Mouse (Mus musculus) NIH3T3 (cell line): ENCODE results near the gene Cisd3.
"Not testable (repeated sequence)": the region's sequence is repeated elsewhere in the genome, so short reads cannot be mapped to it uniquely, and the experiment has no call there.

Experiments used
- DNase-seq: peaks from one replicate; pipeline ENCODE4 v3.0.0-alpha.2; 2012; ENCODE audit warnings: low read depth

Gene Cisd3

DNA sequence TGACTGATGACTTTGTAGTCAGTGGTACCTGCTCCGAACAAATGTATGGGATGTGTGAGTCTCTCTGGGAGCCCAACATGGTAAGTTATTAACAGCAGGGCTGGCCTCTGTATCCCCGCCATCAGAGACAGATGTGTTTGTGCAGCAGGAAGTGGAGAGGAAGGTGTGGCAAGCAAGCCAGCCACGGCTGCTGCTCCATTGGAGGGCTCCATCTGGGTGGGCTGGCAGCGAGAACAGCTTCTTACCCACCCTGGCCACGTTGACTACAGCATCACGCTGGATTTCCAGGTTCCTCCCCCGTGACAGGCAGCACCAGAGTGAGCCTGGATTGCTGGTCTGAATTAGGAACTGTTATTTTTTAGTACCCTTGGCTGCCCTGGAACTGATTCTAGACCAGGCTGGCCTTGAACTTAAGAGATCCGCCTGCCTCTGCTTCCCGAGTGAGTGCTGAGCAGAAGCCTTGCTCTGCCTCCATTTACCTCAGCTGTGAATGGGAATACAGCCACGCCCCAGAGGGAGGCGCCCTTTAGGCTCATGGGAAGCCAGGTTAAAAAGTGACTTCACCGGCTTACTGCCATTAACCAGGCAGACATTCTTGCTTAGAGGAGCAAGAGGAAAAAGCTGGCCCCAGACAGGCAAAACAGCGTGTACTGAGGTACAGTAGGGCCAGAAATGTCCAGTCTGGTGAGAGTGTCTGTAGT, 25.7 kb downstream of the Cisd3 start:
- no peak for DNase-seq

DNA sequence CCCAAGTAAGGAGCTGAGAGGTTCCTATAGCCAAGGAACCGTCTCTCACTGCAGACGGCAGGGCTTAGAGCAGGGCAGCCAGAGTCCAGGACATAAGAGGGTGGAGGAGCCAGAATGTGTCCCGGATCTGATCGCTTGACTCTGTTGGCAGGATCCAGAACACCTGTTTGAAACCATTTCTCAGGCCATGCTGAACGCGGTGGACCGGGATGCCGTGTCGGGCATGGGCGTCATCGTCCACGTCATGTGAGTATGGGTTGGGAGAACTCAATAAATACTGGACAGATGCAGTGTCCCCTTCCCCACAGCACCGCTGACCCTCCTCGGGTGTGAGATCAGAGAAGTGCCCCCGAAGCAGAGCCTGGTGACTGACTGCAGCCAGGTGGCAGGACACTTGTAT, 26.7 kb downstream of the Cisd3 start:
- no peak for DNase-seq

DNA sequence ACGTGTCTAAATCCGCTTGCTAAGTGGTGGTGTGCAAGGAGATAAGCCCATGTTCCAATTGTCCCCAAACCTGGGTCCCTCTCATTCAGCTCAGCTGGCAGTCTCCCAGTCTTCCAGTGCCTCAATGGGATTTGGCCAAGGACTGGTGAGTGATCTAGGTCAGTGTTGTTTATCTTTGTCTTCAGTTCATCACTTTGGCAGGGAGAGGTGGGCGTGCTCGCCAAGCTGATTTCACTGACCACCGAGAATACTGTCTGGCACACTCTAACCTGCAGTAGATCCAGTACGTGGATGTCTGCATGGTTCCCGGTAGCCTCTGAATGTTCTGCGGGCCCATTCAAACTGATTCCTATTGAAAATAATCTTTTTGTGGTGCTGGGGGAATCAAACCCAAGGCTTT, 28.3 kb downstream of the Cisd3 start:
- no peak for DNase-seq

DNA sequence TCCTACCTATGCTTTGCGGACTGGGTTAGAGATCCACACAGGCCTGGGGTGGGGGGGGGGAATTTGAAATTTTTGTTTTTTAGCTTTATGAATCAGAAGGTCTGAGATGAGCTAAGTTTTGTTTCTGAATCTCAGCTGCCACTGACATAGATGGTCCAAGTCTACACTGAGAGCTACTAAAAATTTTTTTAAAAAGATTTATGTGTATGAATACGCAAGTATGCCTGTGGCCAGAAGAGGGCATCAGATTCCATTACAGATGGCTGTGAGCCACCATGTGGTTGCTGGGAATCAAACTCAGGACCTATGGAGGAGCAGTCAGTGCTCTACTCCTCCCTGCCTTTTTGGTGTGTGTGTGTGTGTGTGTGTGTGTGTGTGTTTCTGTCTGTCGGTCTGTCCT, 28.7 kb downstream of the Cisd3 start:
- peak; percentile 35 for DNase-seq

DNA sequence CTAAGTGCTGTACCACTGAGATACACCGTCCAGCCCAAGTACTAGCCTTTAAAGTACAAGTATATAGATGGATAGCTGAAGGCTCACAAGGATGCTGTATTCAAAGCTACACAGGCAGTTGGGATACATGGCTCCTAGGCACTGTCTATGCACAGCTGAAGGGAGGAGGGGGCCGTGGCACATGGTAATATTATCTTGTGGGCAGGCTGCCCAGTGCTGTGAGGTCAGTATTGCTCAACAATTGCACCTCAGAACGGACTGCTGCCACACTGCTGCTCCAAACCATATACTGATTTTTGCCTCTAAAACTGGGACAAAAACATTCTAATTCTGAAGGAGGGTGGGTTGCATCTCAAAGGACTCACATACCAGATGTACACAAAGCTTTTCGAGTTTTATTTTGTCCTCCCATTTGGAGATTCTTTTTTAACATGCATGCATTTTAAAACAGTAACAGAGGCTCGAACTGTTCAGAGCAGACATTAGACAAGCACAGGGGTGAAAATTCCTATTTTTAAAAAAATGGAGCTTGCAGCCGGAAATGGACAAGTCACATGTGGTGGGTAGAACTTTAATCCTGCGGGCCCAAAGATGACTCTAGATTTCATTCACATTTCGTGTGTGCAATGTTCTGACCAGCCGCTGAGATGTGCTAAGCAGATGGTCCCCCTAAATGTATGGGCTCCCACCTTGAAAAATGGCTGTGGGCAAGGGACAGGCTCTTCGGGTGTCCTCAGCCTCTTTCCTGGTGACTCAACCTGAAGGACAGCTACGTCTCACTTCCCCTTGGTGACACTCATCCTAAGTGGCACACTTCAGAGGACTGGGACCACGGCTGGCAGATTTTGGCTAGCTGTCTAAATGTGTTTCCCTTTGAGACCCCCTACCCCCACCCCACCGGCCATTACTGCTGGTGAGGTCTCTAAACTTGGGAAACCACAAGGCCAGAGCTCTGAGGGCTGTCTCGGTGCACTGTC, 29.4 kb downstream of the Cisd3 start:
- peak; percentile 85 for DNase-seq

DNA sequence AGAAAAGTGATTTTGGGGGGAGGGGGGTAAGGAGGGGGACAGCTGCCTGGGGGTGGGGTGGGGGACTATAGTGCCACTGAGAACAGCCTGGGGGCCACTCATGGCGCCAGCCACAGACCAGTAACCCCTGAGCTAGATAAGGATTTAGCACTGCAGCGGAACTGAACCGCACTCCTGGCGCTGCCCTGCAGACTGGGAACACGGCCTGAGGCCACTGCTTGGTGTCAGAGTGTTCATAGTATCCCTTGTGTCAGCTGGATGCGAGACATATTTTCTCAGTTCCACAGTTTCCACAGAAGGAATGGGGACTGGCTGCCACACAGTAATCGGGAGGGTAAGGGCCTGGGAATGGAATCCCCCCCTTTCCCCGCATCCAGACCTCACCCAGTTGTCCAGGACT, 30.4 kb downstream of the Cisd3 start:
- no peak for DNase-seq

DNA sequence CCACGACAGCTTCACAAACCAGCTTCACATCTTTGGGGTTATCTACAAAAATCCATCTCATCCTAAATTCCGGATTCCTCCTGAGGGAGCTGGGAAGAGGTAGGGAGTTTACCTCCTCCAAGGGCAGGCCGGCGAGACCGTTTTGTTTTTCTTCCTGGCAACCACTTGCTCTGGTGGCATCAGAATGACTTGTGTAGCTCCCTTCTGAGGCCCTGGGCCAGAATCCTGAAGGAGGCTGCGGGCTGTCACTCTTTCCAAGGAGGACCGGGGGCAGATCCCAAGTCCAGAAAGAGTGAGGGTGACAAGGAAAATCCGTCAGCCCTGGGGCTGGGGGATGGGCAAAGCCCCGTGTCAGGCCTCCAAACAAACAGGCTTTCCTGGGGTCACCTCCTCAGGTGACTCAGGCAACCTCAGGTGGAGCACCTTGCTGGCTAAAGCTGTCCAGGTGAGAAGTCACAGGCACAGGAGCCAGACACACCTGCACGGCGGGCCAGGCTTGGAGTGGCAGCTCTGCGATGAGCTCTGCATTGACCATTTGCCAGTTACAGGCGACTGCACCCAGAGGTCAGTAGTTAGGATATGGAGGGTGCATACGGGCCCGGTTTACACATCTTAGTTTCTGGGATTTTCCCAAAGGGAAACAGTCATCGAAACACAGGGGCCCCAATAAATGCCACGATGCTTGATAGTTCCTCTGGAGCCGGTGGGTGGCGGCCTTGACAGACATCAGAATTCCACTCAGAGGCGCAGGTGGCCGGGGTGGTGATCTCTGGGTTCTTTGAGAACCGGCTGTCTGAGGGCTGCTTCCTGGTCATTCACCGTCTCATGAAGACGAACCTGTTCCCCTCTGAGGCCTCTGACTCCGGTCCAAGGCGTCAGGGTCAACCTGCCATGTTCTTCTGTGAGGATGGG, 32.0 kb downstream of the Cisd3 start:
- DNase-seq, result no peak

DNA sequence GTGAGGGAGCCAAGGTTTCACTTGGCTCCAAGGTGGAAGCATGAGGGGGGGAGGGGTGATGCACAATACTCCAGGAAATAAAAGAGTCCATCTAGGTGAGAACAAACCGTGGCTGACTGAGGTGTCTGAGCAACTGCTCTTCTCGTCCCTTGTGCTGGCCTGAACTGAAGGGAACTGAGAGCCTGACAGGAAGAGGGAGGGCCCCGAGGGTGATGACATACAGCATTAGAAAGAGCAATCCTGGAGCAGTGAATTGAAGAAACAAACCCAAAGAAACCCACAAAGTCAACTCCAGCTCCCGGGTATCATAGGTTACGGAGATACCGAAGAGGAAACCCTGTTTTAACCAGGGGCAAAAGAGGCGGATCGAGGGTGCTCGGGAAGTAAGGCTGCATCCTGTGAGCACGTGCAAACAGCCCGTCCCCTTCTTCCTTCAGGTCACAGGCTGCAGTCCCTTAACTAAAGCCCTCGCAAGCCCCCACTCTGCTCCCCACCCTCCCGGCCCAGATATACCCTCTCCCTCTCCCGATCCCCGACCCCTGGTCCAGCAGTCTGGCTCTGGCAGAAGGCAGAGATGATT, 32.7 kb downstream of the Cisd3 start:
- DNase-seq, result no peak

DNA sequence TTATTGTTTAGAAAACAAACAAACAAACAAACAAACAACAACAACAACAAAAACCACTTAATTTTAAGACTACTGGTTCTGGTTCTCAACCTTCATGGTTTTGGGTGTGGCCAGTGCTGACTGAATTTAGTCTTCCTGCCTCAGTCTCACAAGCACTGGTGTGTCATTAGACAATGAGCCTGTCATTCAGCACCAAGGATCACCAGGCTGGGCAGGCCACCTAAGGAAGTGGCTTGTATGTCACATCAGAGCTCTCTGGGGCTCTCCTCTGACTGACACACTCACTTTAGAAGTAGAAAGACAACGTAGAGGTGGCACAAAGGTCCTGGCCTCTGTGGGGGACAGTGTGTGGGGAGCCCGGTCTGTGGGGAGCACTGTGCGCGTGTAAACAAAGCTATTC, 33.4 kb downstream of the Cisd3 start:
- DNase-seq, result no peak

DNA sequence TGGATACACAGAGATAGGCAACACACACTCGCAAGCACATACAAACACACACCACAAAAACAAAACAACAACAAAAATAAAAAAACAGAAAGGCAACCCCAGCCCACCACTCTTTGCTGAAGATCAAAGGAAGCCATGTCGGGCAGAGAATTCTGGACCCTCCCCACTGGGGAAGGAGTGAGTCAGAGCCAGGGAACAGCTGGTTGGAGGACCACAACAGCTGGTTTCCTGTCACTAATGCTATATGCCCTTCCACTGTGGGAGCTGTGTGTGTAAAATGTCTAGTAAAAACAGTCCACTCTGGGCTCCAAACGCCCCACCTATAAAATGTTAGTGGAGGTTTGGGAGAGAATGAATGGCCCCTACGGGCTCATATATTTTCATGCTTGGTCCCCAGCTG, 35.7 kb downstream of the Cisd3 start:
- DNase-seq, result no peak

DNA sequence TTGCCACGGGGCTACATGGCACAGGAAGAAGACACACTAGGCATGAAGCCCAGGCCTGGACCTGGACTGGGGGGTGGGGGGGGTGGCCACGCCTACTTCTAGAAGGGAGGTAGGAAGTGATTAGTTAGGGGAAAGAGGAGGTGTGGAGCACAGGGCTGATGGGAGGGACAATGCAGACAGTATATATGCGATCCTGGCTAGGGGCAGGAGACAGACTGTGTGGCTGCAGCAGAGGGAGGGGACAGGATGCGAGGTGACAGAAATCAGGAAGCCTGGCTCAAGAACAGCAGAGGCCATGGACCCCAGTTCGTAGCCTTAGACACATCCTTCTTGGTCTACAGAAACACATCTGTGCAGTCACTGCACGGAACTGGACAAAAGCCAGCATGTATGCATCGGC, 38.1 kb downstream of the Cisd3 start:
- DNase-seq, result no peak

DNA sequence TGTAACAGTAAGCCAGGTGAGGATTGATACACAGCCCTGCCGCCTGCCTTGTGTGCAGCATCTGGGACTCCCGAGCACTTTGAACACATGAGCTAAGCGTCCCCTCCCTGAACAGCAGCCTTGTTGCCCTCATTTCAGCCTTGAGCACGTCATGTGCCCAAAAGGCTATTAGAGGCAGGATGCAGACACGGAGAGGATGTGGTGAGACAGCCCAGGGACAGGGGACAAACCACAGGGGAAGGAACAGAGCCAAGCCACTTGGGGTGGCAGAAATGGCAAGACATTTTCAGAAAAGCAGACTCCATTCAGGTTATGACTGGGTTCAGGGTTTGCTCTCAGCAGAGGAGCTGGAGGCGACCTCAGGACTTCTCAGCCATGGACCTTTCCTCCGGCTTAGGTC, 42.7 kb downstream of the Cisd3 start:
- DNase-seq, result no peak

DNA sequence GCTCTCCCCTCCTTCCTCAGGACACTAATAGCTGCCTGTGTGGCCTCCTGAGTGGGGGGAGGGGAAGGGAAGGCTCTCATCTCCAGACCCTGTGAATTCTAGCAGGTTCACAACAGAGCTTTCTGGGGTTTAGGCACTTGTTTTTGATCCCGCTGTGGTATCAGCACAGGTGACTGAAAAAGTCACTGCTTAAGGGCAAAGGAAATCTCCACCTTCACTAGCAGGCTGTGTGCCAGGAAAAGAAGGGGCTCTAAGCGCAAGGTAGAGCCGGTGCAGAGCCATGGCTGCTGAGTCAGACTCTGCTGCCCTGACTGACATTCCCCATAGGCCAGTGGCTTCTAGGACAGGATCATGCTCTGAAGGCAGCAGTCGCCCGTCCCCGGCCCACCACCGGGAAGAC, 43.1 kb downstream of the Cisd3 start:
- no peak for DNase-seq

DNA sequence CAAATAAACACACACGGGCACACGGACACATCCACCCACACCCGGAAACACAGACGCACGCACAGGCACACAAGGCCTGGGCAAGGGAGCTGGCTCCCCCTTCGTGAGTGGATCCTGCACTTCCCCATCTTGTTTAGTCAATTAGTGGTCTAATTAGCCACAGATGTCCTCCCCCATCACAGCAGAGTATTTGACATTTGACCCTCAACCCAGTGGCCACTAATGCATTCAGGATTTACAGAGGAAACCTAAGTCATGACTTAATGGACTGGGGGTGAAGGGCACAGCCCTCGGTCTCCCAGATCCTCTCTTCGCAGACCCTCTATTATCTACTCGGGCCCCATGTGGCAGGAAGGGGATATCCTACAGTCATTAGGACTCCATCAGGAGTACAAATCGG, 48.1 kb downstream of the Cisd3 start:
- no peak for DNase-seq

DNA sequence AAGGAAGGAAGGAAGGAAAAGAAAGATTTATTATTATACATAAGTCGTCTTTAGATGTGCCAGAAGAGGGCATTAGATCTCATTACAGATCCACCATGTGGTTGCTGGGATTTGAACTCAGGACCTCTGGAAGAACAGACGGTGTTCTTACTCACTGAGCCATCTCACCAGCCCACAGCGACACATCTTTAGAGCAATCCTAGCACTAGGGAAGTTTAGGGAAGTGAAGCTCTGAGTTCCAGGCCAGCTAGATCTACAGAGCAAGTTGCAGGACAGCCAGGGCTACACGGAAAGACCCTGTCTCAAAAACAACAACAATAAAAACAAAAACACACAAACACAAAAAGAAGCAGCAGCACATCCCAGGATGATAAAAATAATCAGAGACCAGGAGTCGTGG, 49.2 kb downstream of the Cisd3 start:
- not testable (repeated sequence) for DNase-seq

DNA sequence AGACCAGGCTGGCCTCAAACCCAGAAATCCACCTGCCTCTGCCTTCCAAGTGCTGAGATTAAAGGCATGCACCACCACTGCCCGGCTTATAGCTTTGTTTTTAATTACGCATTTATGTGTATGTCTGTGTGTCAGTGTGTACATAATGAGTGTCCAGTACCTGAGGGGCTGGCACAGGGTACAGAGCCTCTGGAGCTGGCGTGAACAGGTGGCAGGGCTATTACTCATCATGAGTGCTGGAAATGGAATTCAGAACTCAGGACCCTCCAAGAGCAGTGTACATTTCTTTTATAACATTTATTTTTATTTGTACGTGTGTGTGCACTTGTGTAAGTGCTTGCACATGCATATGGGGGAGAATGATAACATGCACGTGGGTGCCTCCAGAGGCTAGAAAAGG, 51.0 kb downstream of the Cisd3 start:
- DNase-seq, result no peak

DNA sequence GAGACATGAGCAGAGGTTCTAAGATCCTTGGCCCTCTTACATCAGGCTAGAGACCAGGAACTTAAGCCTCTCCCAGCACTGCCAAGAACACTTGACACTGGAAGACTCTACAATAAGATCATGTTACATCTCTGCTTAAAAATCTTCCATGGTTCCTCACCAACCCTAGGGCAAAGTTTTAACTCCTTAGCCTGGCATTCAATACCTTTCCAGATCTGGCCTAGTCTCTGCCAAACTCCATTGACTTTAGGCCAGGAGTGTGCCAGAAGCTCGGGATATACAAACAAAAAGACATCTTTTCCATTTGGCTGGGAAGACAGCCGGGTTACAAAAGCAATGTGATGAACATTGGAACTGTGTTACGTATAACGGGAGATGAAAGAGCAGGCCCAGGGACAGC, 52.0 kb downstream of the Cisd3 start:
- peak; percentile 59 for DNase-seq
